Mouse (Mus musculus) testis, adult 2 months (tissue): ENCODE data around the gene Ankrd60.

Experiments used
- CTCF ChIP-seq: fragments of 200-500 bp; IDR thresholded peaks from 2 replicates; pipeline ENCODE4 v1.5.1; 2012; ENCODE audit warnings: low read depth, mild to moderate bottlenecking, inconsistent platforms, low read length, moderate library complexity; ENCODE audit not compliant: control insufficient read depth, insufficient read depth, insufficient replicate concordance
- POLR2A ChIP-seq: fragments of 200-500 bp; IDR thresholded peaks from 2 replicates; pipeline ENCODE4 v1.6.1; 2012; ENCODE audit warnings: low read depth, mild to moderate bottlenecking, inconsistent platforms, low read length, moderate library complexity; ENCODE audit not compliant: control insufficient read depth

DNA sequence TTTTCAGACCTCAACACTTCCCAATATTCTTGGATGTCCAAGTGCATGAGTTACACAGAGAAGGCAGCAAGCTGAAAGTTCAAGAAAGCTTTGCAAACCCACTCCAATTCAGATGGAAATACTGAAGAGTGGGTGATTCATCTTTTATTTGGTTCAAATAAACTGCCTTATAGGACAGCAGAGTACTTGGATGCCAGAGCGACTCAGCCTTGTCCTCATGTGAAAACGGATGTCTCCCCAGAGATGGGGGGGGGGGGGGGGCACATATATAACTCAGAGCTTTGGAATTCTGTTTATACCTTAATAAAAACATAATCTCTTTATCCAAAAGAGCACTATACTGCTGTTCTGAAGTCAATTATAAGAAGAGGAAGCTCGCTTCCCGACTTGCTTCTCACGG lies 9.2 kb upstream of the Ankrd60 start:
- TF ChIP-seq CTCF = no peak
- no peak for TF ChIP-seq POLR2A
